Mouse (Mus musculus) retina, postnatal 1 day (tissue): Measurements from ENCODE around the gene Mrpl52.

Experiments used
- DNase-seq: peaks from one replicate; pipeline ENCODE4 v3.0.0-alpha.2; 2012

Gene Mrpl52

GRCm38 (mm10) chr14:54475941-54476844 is 49.5 kb downstream of the Mrpl52 start, which contains the start of gene Rem2:
Gene Rem2 (plus strand): TSS chr14:54476100.
- peak; percentile 93 for DNase-seq

DNA sequence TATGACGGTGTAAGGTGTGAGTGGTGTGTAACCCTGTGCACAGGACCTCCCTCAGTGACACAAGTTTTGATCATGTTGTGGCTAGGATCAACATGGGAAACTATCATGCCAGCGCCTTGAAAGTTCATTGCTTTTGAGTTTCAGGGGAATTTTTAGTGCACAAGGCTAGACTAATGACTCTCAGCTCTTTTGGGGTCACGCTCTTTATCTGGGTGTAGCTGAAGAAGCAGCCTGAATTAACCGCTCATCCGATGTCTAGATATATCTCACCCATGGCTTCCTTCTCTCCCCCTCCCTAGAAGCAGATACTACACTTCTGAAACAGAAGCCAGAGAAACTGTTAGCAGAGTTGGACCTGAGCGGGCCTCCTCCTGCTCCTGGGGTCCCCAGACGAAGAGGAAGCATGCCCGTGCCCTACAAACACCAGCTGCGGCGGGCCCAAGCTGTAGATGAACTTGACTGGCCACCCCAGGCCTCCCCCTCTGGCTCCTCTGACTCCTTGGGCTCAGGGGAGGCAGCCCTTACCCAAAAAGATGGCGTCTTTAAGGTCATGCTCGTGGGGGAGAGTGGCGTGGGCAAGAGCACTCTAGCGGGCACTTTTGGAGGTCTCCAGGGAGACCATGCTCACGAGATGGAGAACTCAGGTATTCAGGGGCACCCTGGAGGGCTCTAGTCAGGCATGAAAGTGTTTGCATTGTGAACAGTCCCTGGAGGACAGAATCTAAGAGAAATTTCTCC is 50.6 kb downstream of the Mrpl52 start:
- no peak for DNase-seq
